Mouse (Mus musculus): ENCODE measurements around the gene Gm20517.
"Not testable (repeated sequence)": the region's sequence is repeated elsewhere in the genome, so short reads cannot be mapped to it uniquely, and the experiment has no call there.

- not testable (repeated sequence) for TF ChIP-seq CTCF (IDR thresholded peaks at IDR 0.05; ENCODE audit: low read depth, low read length); POLR2A (IDR thresholded peaks at IDR 0.05; ENCODE audit: borderline replicate concordance, low read depth, low read length)
These were observed 13.2 kb downstream of the Gm20517 start for GRCm38 (mm10) chr17:47624572-47624971.

Data from bone marrow macrophage, adult 2 months (primary cell).